Mouse (Mus musculus): ENCODE measurements around the gene S100a14. TPM values are rescaled to one million over a fixed set of nuclear protein-coding genes. Genes with fewer than 3 reads are reported as not detected.

Gene S100a14
- polyA plus RNA-seq, 1 experiment from 2014 or later, result 12.5 TPM

- H3K4me1 ChIP-seq (replicated peaks; ENCODE audit: insufficient read depth, low read length), result no peaks in the 10 kb centered on the region
- no peak overlapping the region for H3K4me2 ChIP-seq (ENCODE audit: low read length)
- H3K27me3 ChIP-seq (ENCODE audit: insufficient read depth, low read length), result no peaks in the 10 kb centered on the region
- H3K9me3 ChIP-seq (replicated peaks; ENCODE audit: low read length), result no peaks in the 10 kb centered on the region
- no peak for DNase-seq (ENCODE audit: low spot score)
- H3K36me3 ChIP-seq (ENCODE audit: insufficient read depth, low read length), result no peaks in the 10 kb centered on the region
- no peak overlapping the region for H3K4me3 ChIP-seq (replicated peaks; ENCODE audit: low read depth, low read length)
- no peak for ATAC-seq (replicated peaks; ENCODE audit: low FRiP score, low read depth)
- no peak overlapping the region for H3K9ac ChIP-seq (ENCODE audit: low read depth, low read length)
- no peak overlapping the region for H3K27ac ChIP-seq
- 78% methylated on average over 2 of the region's 2 CpGs for WGBS
- TF ChIP-seq CTCF (IDR thresholded peaks at IDR 0.05; ENCODE audit: low read depth), result no peak
Measured at GRCm38 (mm10) chr3:90550421-90550790, 23.8 kb downstream of the S100a14 start.

- no peak for TF ChIP-seq CTCF (IDR thresholded peaks at IDR 0.05; ENCODE audit: low read depth)
- 82% methylated on average over 2 of the region's 2 CpGs for WGBS
- no peaks in the 10 kb centered on the region for H3K36me3 ChIP-seq (ENCODE audit: insufficient read depth, low read length)
- ATAC-seq (replicated peaks; ENCODE audit: low FRiP score, low read depth) (no peak), DNase-seq (ENCODE audit: low spot score) (no peak)
- no peak overlapping the region for H3K4me3 ChIP-seq (replicated peaks; ENCODE audit: low read depth, low read length)
- H3K4me2 ChIP-seq (ENCODE audit: low read length), result no peak overlapping the region
- H3K27ac ChIP-seq, result no peak overlapping the region
- no peaks in the 10 kb centered on the region for H3K27me3 ChIP-seq (ENCODE audit: insufficient read depth, low read length)
- no peak overlapping the region for H3K9ac ChIP-seq (ENCODE audit: low read depth, low read length)
- no peaks in the 10 kb centered on the region for H3K9me3 ChIP-seq (replicated peaks; ENCODE audit: low read length)
- H3K4me1 ChIP-seq (replicated peaks; ENCODE audit: insufficient read depth, low read length), result no peaks in the 10 kb centered on the region
Measured at GRCm38 (mm10) chr3:90552231-90552630, 25.6 kb downstream of the S100a14 start.

DNA sequence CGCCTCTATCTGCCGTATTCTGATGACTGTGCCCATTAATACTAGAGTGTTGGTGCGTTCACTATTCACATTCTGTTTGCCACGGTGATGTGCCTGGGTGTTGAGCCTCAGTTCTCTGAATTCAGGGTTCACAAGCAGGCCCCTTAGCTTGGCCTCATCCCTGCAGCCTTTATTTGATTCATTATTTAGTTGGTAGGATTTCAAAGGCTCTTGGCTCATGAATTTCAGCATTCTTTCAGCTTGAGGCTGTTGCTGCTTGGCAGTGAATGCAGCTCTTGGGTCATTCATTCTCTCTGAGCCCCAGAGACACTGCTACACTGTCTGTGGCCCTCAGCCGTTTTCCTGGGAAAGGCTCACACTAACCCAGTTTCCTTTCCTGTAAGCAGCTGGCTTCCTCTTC, 29.3 kb downstream of the S100a14 start:
- Histone ChIP-seq H3K36me3 (ENCODE audit: insufficient read depth, low read length) (no peaks in the 10 kb centered on the region), H3K9me3 (replicated peaks; ENCODE audit: low read length) (no peaks in the 10 kb centered on the region), H3K9ac (ENCODE audit: low read depth, low read length) (no peak overlapping the region), H3K4me2 (ENCODE audit: low read length) (no peak overlapping the region), H3K4me1 (replicated peaks; ENCODE audit: insufficient read depth, low read length) (no peaks in the 10 kb centered on the region), H3K27me3 (ENCODE audit: insufficient read depth, low read length) (no peaks in the 10 kb centered on the region), H3K27ac (no peak overlapping the region), H3K4me3 (replicated peaks; ENCODE audit: low read depth, low read length) (no peak overlapping the region)
- ATAC-seq (replicated peaks; ENCODE audit: low FRiP score, low read depth) (no peak), DNase-seq (ENCODE audit: low spot score) (no peak)
- TF ChIP-seq CTCF (IDR thresholded peaks at IDR 0.05; ENCODE audit: low read depth), result no peak
- 69% methylated on average over 5 of the region's 5 CpGs for WGBS

DNA sequence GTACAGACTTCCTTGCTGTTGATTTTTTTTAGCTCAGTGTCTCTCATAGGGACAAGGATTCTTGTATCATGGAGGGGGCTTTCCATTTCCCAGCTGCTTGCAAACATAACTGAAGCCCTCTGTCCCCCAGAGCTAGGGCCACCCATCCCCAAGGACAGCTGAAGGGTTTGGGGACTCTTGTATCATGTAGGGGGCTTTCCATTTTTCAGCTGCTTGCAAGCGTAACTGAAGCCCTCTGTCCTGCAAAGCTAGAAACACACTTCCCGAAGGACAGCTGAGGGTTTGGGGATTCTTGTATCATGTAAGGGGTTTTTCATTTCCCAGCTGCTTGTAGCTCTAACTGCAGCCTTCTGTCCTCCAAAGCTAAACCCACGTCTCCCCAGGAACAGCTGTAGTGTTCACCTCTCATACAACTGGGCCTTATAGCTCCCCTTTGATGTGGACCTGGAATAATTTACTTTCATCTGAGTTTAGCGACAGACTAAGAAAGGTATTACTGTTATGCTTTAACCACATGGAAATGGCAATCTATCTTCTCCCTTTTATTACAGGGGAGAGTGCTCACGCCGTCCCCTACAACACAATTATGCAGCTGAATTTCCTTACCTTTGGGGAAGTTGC, 33.5 kb downstream of the S100a14 start, which contains the start of gene S100a3:
Gene S100a3, plus strand, starts transcription at position 571 of the 621 bp plus-strand sequence.
- Histone ChIP-seq H3K36me3 (ENCODE audit: insufficient read depth, low read length) (no peaks in the 10 kb centered on the region), H3K9me3 (replicated peaks; ENCODE audit: low read length) (no peaks in the 10 kb centered on the region), H3K4me1 (replicated peaks; ENCODE audit: insufficient read depth, low read length) (no peaks in the 10 kb centered on the region), H3K27me3 (ENCODE audit: insufficient read depth, low read length) (no peaks in the 10 kb centered on the region), H3K4me2 (ENCODE audit: low read length) (no peak within 1 kb of the TSS), H3K27ac (no peak within 1 kb of the TSS), H3K4me3 (replicated peaks; ENCODE audit: low read depth, low read length) (no peak within 1 kb of the TSS), H3K9ac (ENCODE audit: low read depth, low read length) (no peak within 1 kb of the TSS)
- no peak for TF ChIP-seq CTCF (IDR thresholded peaks at IDR 0.05; ENCODE audit: low read depth)
- ATAC-seq (replicated peaks; ENCODE audit: low FRiP score, low read depth) (no peak), DNase-seq (ENCODE audit: low spot score) (no peak)
- WGBS, result 62% methylated on average over 6 of the region's 6 CpGs

DNA sequence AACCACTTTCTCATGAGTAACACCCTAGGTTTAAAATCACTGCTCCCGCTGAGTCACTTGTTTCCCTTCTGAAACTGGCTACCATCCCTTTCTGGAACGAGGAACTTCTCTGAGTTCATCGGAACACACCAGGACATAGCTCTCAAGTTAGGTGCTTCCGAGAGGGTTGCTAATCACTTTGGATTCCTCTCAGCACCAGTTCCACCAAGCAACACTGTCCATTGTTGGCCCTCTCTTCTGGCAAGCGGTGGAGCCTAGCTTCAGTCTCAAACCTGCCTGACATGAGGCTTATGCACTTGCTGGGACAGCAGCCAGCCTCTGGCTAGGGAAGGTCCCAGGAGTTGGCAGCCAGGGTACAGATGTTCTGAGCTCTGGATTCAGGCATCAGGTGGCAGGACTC, 48.0 kb downstream of the S100a14 start:
- TF ChIP-seq CTCF (IDR thresholded peaks at IDR 0.05; ENCODE audit: low read depth), result no peak
- Histone ChIP-seq H3K36me3 (ENCODE audit: insufficient read depth, low read length) (no peaks in the 10 kb centered on the region), H3K9ac (ENCODE audit: low read depth, low read length) (no peak overlapping the region), H3K4me2 (ENCODE audit: low read length) (no peak overlapping the region), H3K27me3 (ENCODE audit: insufficient read depth, low read length) (no peaks in the 10 kb centered on the region), H3K9me3 (replicated peaks; ENCODE audit: low read length) (no peaks in the 10 kb centered on the region), H3K4me3 (replicated peaks; ENCODE audit: low read depth, low read length) (no peak overlapping the region), H3K4me1 (replicated peaks; ENCODE audit: insufficient read depth, low read length) (no peaks in the 10 kb centered on the region), H3K27ac (no peak overlapping the region)
- 87% methylated on average over 5 of the region's 5 CpGs for WGBS
- ATAC-seq (replicated peaks; ENCODE audit: low FRiP score, low read depth) (no peak), DNase-seq (ENCODE audit: low spot score) (no peak)

DNA sequence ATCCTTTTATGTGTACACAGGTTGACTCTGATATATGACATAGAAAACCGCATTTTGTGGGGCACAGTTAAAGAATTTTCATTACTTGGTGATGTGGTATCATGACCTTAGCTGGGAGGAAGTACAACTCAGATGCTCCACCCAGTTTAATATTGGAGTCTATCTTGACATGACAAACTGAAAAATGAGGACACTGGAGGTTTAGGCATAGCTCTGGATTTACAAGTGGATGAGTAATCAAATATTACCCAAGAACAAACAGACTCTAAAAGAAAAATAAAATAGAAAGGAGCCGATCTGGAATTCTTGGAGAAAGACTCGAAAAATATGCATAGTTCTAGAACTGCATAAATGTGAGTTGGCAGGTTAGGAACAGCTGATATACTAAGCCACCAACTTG, 48.7 kb downstream of the S100a14 start:
- ATAC-seq (replicated peaks; ENCODE audit: low FRiP score, low read depth) (no peak), DNase-seq (ENCODE audit: low spot score) (no peak)
- Histone ChIP-seq H3K4me3 (replicated peaks; ENCODE audit: low read depth, low read length) (no peak overlapping the region), H3K4me2 (ENCODE audit: low read length) (no peak overlapping the region), H3K9me3 (replicated peaks; ENCODE audit: low read length) (no peaks in the 10 kb centered on the region), H3K9ac (ENCODE audit: low read depth, low read length) (no peak overlapping the region), H3K4me1 (replicated peaks; ENCODE audit: insufficient read depth, low read length) (no peaks in the 10 kb centered on the region), H3K36me3 (ENCODE audit: insufficient read depth, low read length) (no peaks in the 10 kb centered on the region), H3K27me3 (ENCODE audit: insufficient read depth, low read length) (no peaks in the 10 kb centered on the region), H3K27ac (no peak overlapping the region)
- 69% methylated on average over 3 of the region's 3 CpGs for WGBS
- no peak for TF ChIP-seq CTCF (IDR thresholded peaks at IDR 0.05; ENCODE audit: low read depth)
